Mouse (Mus musculus) left cerebral cortex, adult 2 months (tissue): ENCODE data around the gene Tbc1d10c. TPM values are rescaled to one million over a fixed set of nuclear protein-coding genes. Genes with fewer than 3 reads are reported as not detected.
A peak's percentile ranks its signal among the peaks of the same experiment; 100 is the strongest.

Experiments used
- DNase-seq, 2 experiments: peaks; one replicate each; pipeline ENCODE4 v3.0.0; 2021 to 2022; ENCODE audit warnings: low spot score in 2 of 2, mixed read lengths in 1 of 2; ENCODE audit errors: extremely low spot score in 1 of 2
- H3K27ac ChIP-seq: fragments of 200-600 bp; 2 replicates; pipeline ENCODE4 v1.8.1; 2022
- H3K4me3 ChIP-seq: fragments of 200-600 bp; 2 replicates; pipeline ENCODE4 v1.8.1; 2022
- CTCF ChIP-seq: fragments of 200-600 bp; IDR thresholded peaks from 2 replicates; pipeline ENCODE4 v1.8.1; 2022; ENCODE audit warnings: antibody characterized with exemption, mild to moderate bottlenecking, moderate library complexity
- intact Hi-C: fragments of 180-260 bp; cut with DNase I; formaldehyde crosslinking; loops from one replicate; pipeline ENCODE4 v1.15.1; 2025
- total RNA-seq, 2 experiments: library from RNA; stranded (reverse); gene quantifications; 2 replicates each; pipeline ENCODE4 v1.2.3; 2021

Tbc1d10c gene
- total RNA-seq, 2 experiments from 2014 or later, result 1.4 to 1.5 TPM

- H3K4me3 ChIP-seq, result no peak overlapping the region
- TF ChIP-seq CTCF, result no peak
- H3K27ac ChIP-seq, result peak overlapping the region; percentile 55
- intact Hi-C loops, result no loop called here
- no peak for DNase-seq
Observed at GRCm38 (mm10) chr19:4183689-4184088, 7.4 kb downstream of the Tbc1d10c start.

- H3K27ac ChIP-seq, result peak overlapping the region; percentile 13; the same call in 1 of the 2 replicates
Observed at GRCm38 (mm10) chr19:4181892-4182291, 9.2 kb downstream of the Tbc1d10c start.

GRCm38 (mm10) chr19:4180411-4180810 lies 10.7 kb downstream of the Tbc1d10c start:
- Histone ChIP-seq H3K4me3 (no peak overlapping the region), H3K27ac (no peak overlapping the region)
- TF ChIP-seq CTCF, result no peak
- intact Hi-C loops, result no loop called here
- no peak for DNase-seq

More at GRCm38 (mm10) chr19:4181892-4182291, 9.2 kb downstream of the Tbc1d10c start:
- intact Hi-C loops, result no loop called here
- H3K4me3 ChIP-seq, result no peak overlapping the region
- no peak for TF ChIP-seq CTCF
- DNase-seq, result peak; percentile 72 to 74

- intact Hi-C loops, result no loop called here
- no peak for TF ChIP-seq CTCF
- H3K27ac ChIP-seq, result peak within 1 kb of the TSS; percentile 69
Observed at GRCm38 (mm10) chr19:4175368-4175947, 15.6 kb downstream of the Tbc1d10c start, which contains the start of gene Carns1. Gene Carns1, minus strand, starts transcription at chr19:4175479.

GRCm38 (mm10) chr19:4172925-4173324 lies 18.2 kb downstream of the Tbc1d10c start:
- no peak; the same call in none of the 2 replicates for TF ChIP-seq CTCF
- intact Hi-C loops, result no loop called here

More at GRCm38 (mm10) chr19:4175368-4175947, 15.6 kb downstream of the Tbc1d10c start, which contains the start of gene Carns1:
- H3K4me3 ChIP-seq, result no peak within 1 kb of the TSS
- no peak for DNase-seq

GRCm38 (mm10) chr19:4171393-4172290 lies 19.4 kb downstream of the Tbc1d10c start:
- TF ChIP-seq CTCF, result no peak
- no peak for DNase-seq
- Histone ChIP-seq H3K4me3 (no peak overlapping the region), H3K27ac (no peak overlapping the region)
- intact Hi-C loops, result loop anchor here (2.0 kb wide), 1 partner anchor 57 kb away; no protein-coding TSS in a partner anchor

More at GRCm38 (mm10) chr19:4172925-4173324, 18.2 kb downstream of the Tbc1d10c start:
- H3K27ac ChIP-seq, result no peak overlapping the region
- H3K4me3 ChIP-seq, result no peak overlapping the region
- no peak for DNase-seq

- no peak overlapping the region; the same call in 1 of the 2 replicates for H3K27ac ChIP-seq
- TF ChIP-seq CTCF, result no peak
- intact Hi-C loops, result loop anchor here (2.0 kb wide), 1 partner anchor 58 kb away; no protein-coding TSS in a partner anchor
- no peak for DNase-seq
- H3K4me3 ChIP-seq, result no peak overlapping the region
Observed at GRCm38 (mm10) chr19:4170723-4171392, 20.2 kb downstream of the Tbc1d10c start.

GRCm38 (mm10) chr19:4169810-4170209 lies 21.3 kb downstream of the Tbc1d10c start:
- no peak for TF ChIP-seq CTCF
- intact Hi-C loops, result loop anchor here (1.0 to 2.0 kb wide), 2 partner anchors 22 to 59 kb away; partner anchors contain the start of gene Ppp1ca
- peak overlapping the region; percentile 89 for H3K27ac ChIP-seq
- peak overlapping the region; percentile 54 for H3K4me3 ChIP-seq
- DNase-seq, result peak in 1 of 2 experiments; percentile 48

GRCm38 (mm10) chr19:4169378-4169784 lies 21.7 kb downstream of the Tbc1d10c start:
- DNase-seq, result peak; percentile 100
- peak; percentile 86 for TF ChIP-seq CTCF
- Histone ChIP-seq H3K4me3 (peak overlapping the region; percentile 54), H3K27ac (peak overlapping the region; percentile 89)
- intact Hi-C loops, result loop anchor here (1.0 kb wide), 1 partner anchor 23 kb away; the partner anchor contains the start of gene Ppp1ca

GRCm38 (mm10) chr19:4166678-4167476 lies 24.2 kb downstream of the Tbc1d10c start:
- Histone ChIP-seq H3K4me3 (no peak overlapping the region), H3K27ac (no peak overlapping the region)
- DNase-seq, result no peak
- intact Hi-C loops, result no loop called here
- no peak for TF ChIP-seq CTCF

- Histone ChIP-seq H3K27ac (no peak overlapping the region), H3K4me3 (no peak overlapping the region)
- intact Hi-C loops, result no loop called here
- TF ChIP-seq CTCF, result no peak
- DNase-seq, result no peak
Observed at GRCm38 (mm10) chr19:4164721-4165120, 26.4 kb downstream of the Tbc1d10c start.
